Mouse (Mus musculus): ENCODE results near the gene G430095P16Rik. TPM values are rescaled to one million over a fixed set of nuclear protein-coding genes. Genes with fewer than 3 reads are reported as not detected.

G430095P16Rik gene
- polyA plus RNA-seq, 1 experiment from 2014 or later = 2.6 TPM

DNA sequence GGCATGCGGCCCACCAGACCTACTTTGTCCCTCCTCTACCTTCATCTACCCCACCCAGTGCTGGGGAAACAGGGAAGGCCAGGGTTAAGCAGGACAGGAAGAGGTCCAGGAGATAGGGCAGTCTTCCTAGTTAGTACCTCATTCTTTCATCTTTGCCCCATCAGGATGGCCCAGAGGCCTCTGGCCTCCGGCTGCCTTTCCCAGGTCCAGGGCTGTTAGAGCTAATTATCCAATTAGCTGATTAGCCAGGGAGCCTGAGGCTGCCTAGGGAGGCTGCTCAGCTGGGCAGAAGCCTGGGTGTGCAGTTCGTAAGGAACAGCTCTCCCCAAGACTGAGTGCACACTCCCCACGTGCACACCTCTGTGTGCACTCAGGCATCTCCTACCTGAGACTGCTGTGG lies 9.4 kb upstream of the G430095P16Rik start:
- WGBS = 52% methylated on average over 4 of the region's 4 CpGs

GRCm38 (mm10) chr8:84714161-84714560 lies 8.6 kb upstream of the G430095P16Rik start:
- H3K36me3 ChIP-seq (ENCODE audit: control insufficient read depth, insufficient read depth, low read length) = no peaks in the 10 kb centered on the region; the same call in 1 of the 2 replicates
- peaks cover 32% of the 10 kb centered on the region for H3K27me3 ChIP-seq (replicated peaks; ENCODE audit: control insufficient read depth, insufficient read depth, low read length)
- no peak overlapping the region for H3K9ac ChIP-seq (ENCODE audit: low read depth, low read length)
- 78% methylated on average over 4 of the region's 4 CpGs for WGBS
- H3K4me3 ChIP-seq (ENCODE audit: low read length) = no peak overlapping the region
- no peak for ATAC-seq
- no peak overlapping the region for H3K27ac ChIP-seq (ENCODE audit: low read length)
- H3K9me3 ChIP-seq (ENCODE audit: control insufficient read depth, low read length) = no peaks in the 10 kb centered on the region
- H3K4me1 ChIP-seq (ENCODE audit: control insufficient read depth, insufficient read depth, low read length) = peaks cover 18% of the 10 kb centered on the region
- no peak overlapping the region for H3K4me2 ChIP-seq (ENCODE audit: low read depth, low read length)

More for the DNA sequence above, 9.4 kb upstream of the G430095P16Rik start:
- no peak for ATAC-seq
- Histone ChIP-seq H3K9me3 (ENCODE audit: control insufficient read depth, low read length) (no peaks in the 10 kb centered on the region), H3K27me3 (replicated peaks; ENCODE audit: control insufficient read depth, insufficient read depth, low read length) (peaks cover 30% of the 10 kb centered on the region), H3K4me3 (ENCODE audit: low read length) (no peak overlapping the region), H3K27ac (ENCODE audit: low read length) (peak overlapping the region; percentile 82), H3K4me2 (ENCODE audit: low read depth, low read length) (no peak overlapping the region), H3K9ac (ENCODE audit: low read depth, low read length) (0 out of 2 replicates have a peak overlapping the region, but pooled peaks have one; percentile 30), H3K36me3 (ENCODE audit: control insufficient read depth, insufficient read depth, low read length) (no peaks in the 10 kb centered on the region; the same call in 1 of the 2 replicates), H3K4me1 (ENCODE audit: control insufficient read depth, insufficient read depth, low read length) (peaks cover 23% of the 10 kb centered on the region)

- Histone ChIP-seq H3K4me1 (ENCODE audit: control insufficient read depth, insufficient read depth, low read length) (peaks cover 16% of the 10 kb centered on the region), H3K36me3 (ENCODE audit: control insufficient read depth, insufficient read depth, low read length) (no peaks in the 10 kb centered on the region; the same call in 1 of the 2 replicates), H3K4me3 (ENCODE audit: low read length) (no peak overlapping the region), H3K9ac (ENCODE audit: low read depth, low read length) (peak overlapping the region; percentile 22; the same call in 1 of the 2 replicates), H3K27me3 (replicated peaks; ENCODE audit: control insufficient read depth, insufficient read depth, low read length) (peaks cover 32% of the 10 kb centered on the region), H3K9me3 (ENCODE audit: control insufficient read depth, low read length) (no peaks in the 10 kb centered on the region), H3K27ac (ENCODE audit: low read length) (no peak overlapping the region), H3K4me2 (ENCODE audit: low read depth, low read length) (no peak overlapping the region)
- 23% methylated on average over 26 of the region's 27 CpGs for WGBS
- no peak for ATAC-seq
Measured at GRCm38 (mm10) chr8:84715893-84716468, 6.8 kb upstream of the G430095P16Rik start.

DNA sequence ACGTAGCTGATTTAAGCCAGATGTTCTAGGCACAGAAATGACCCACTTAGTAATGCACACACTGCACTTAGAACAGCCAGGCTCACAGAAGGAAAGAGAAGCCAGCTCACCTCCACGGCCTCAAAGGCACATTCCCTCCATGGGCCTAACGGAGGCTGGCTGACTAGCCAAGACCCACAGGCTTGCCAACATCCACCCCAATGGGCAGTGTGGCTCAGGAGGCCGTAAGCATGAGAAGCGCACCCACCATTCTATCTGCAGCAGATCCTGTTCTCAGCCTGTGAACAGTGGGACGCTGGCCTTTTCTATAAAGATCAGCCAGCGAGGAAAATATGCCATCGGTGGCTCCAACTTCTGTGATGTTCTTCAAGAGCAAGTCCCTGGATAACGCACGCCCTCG lies 6.0 kb upstream of the G430095P16Rik start:
- Histone ChIP-seq H3K4me2 (ENCODE audit: low read depth, low read length) (no peak overlapping the region), H3K27me3 (replicated peaks; ENCODE audit: control insufficient read depth, insufficient read depth, low read length) (peaks cover 32% of the 10 kb centered on the region), H3K9me3 (ENCODE audit: control insufficient read depth, low read length) (no peaks in the 10 kb centered on the region), H3K27ac (ENCODE audit: low read length) (no peak overlapping the region), H3K4me3 (ENCODE audit: low read length) (no peak overlapping the region), H3K9ac (ENCODE audit: low read depth, low read length) (no peak overlapping the region), H3K4me1 (ENCODE audit: control insufficient read depth, insufficient read depth, low read length) (peaks cover 22% of the 10 kb centered on the region), H3K36me3 (ENCODE audit: control insufficient read depth, insufficient read depth, low read length) (no peaks in the 10 kb centered on the region; the same call in 1 of the 2 replicates)
- no peak for ATAC-seq
- WGBS = 84% methylated on average over 11 of the region's 11 CpGs

- Histone ChIP-seq H3K27ac (ENCODE audit: low read length) (no peak overlapping the region), H3K36me3 (ENCODE audit: control insufficient read depth, insufficient read depth, low read length) (no peaks in the 10 kb centered on the region; the same call in 1 of the 2 replicates), H3K9ac (ENCODE audit: low read depth, low read length) (no peak overlapping the region), H3K4me3 (ENCODE audit: low read length) (no peak overlapping the region), H3K9me3 (ENCODE audit: control insufficient read depth, low read length) (no peaks in the 10 kb centered on the region), H3K4me1 (ENCODE audit: control insufficient read depth, insufficient read depth, low read length) (peaks cover 25% of the 10 kb centered on the region), H3K27me3 (replicated peaks; ENCODE audit: control insufficient read depth, insufficient read depth, low read length) (peaks cover 32% of the 10 kb centered on the region), H3K4me2 (ENCODE audit: low read depth, low read length) (no peak overlapping the region)
- 86% methylated on average over 5 of the region's 5 CpGs for WGBS
- ATAC-seq = no peak
Measured at GRCm38 (mm10) chr8:84718476-84718875, 4.3 kb upstream of the G430095P16Rik start.

DNA sequence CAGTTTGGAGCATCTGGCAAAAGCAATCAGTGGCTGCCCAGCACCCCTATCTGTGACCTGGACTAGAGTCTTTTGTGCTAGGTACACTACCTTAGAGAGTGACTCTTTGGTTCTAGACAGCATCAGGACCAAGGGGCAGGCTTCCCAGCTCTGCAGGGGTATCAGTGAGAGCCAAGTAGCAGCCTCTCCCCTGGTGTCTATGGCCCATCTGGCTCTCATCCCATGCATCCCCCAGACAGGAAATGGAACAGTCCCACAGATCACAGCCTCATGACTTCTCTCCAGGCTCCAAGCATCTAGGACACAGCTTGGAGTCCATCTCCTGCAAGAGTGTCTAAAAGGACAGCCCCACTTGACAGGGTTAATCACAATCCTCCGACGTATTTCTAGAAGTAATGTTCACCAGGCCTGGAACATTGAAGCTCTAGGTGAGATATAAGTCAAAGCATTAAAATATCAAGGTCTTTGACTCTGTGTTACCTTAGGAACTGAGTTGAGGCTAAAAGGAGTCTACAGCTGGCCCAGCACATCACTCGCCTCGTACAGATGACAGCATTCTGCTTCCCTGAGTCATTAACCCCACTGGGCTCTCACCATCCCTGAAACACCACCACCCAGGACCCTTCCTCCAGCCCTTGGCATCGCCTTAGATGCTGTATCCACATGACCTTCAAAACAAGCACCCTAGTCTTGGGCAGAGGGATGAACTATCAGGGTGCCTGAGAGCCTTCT lies 3.7 kb upstream of the G430095P16Rik start:
- no peak overlapping the region for H3K27ac ChIP-seq (ENCODE audit: low read length)
- 80% methylated on average over 5 of the region's 5 CpGs for WGBS

GRCm38 (mm10) chr8:84722530-84722849 lies 317 bp upstream of the G430095P16Rik start:
- Histone ChIP-seq H3K36me3 (ENCODE audit: control insufficient read depth, insufficient read depth, low read length) (no peaks in the 10 kb centered on the region; the same call in 1 of the 2 replicates), H3K9me3 (ENCODE audit: control insufficient read depth, low read length) (no peaks in the 10 kb centered on the region), H3K27me3 (replicated peaks; ENCODE audit: control insufficient read depth, insufficient read depth, low read length) (peaks cover 10% of the 10 kb centered on the region; the same call in 1 of the 2 replicates), H3K4me2 (ENCODE audit: low read depth, low read length) (no peak overlapping the region), H3K4me3 (ENCODE audit: low read length) (no peak overlapping the region), H3K4me1 (ENCODE audit: control insufficient read depth, insufficient read depth, low read length) (peaks cover 46% of the 10 kb centered on the region), H3K27ac (ENCODE audit: low read length) (peak overlapping the region; percentile 92), H3K9ac (ENCODE audit: low read depth, low read length) (peak overlapping the region; percentile 23; the same call in 1 of the 2 replicates)
- no peak for ATAC-seq
- WGBS = 58% methylated on average over 6 of the region's 6 CpGs

More for the DNA sequence above, 3.7 kb upstream of the G430095P16Rik start:
- no peak overlapping the region for H3K9ac ChIP-seq (ENCODE audit: low read depth, low read length)
- H3K4me3 ChIP-seq (ENCODE audit: low read length) = no peak overlapping the region
- no peak overlapping the region for H3K4me2 ChIP-seq (ENCODE audit: low read depth, low read length)
- peaks cover 32% of the 10 kb centered on the region for H3K27me3 ChIP-seq (replicated peaks; ENCODE audit: control insufficient read depth, insufficient read depth, low read length)
- H3K36me3 ChIP-seq (ENCODE audit: control insufficient read depth, insufficient read depth, low read length) = no peaks in the 10 kb centered on the region; the same call in 1 of the 2 replicates
- peaks cover 27% of the 10 kb centered on the region for H3K4me1 ChIP-seq (ENCODE audit: control insufficient read depth, insufficient read depth, low read length)
- ATAC-seq = no peak
- no peaks in the 10 kb centered on the region for H3K9me3 ChIP-seq (ENCODE audit: control insufficient read depth, low read length)

DNA sequence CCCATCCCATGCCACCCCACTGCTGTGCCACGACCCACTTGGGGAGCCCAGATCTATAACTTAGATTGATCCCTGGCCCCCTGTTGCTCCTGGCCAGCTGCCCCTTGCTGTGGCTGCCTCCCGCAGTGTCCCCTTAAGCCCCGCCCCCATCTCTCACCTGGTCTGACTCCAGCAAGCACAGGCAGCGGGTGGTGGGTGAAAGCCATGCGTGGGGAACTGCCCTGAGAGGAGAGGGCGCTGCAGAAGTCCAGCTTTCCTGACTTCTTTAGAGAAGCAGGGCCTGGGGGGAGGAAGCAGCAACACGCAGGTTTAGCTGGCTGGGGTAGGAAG lies 729 bp downstream of the G430095P16Rik start:
- peak overlapping the region; percentile 41; the same call in 1 of the 2 replicates for H3K4me2 ChIP-seq (ENCODE audit: low read depth, low read length)
- H3K27me3 ChIP-seq (replicated peaks; ENCODE audit: control insufficient read depth, insufficient read depth, low read length) = peaks cover 4% of the 10 kb centered on the region; the same call in 1 of the 2 replicates
- H3K4me1 ChIP-seq (ENCODE audit: control insufficient read depth, insufficient read depth, low read length) = peaks cover 46% of the 10 kb centered on the region
- 37% methylated on average over 6 of the region's 7 CpGs for WGBS
- no peaks in the 10 kb centered on the region for H3K9me3 ChIP-seq (ENCODE audit: control insufficient read depth, low read length)
- peak overlapping the region; percentile 15; the same call in 1 of the 2 replicates for H3K4me3 ChIP-seq (ENCODE audit: low read length)
- peak overlapping the region; percentile 40; the same call in 1 of the 2 replicates for H3K9ac ChIP-seq (ENCODE audit: low read depth, low read length)
- no peaks in the 10 kb centered on the region for H3K36me3 ChIP-seq (ENCODE audit: control insufficient read depth, insufficient read depth, low read length)
- ATAC-seq = peak; percentile 26
- H3K27ac ChIP-seq (ENCODE audit: low read length) = peak overlapping the region; percentile 92

GRCm38 (mm10) chr8:84724683-84725082 lies 1.9 kb downstream of the G430095P16Rik start:
- Histone ChIP-seq H3K9ac (ENCODE audit: low read depth, low read length) (peak overlapping the region; percentile 40), H3K4me3 (ENCODE audit: low read length) (no peak overlapping the region)
- WGBS = 51% methylated on average over 9 of the region's 9 CpGs

More at GRCm38 (mm10) chr8:84724683-84725082, 1.9 kb downstream of the G430095P16Rik start:
- no peaks in the 10 kb centered on the region for H3K36me3 ChIP-seq (ENCODE audit: control insufficient read depth, insufficient read depth, low read length)
- H3K27ac ChIP-seq (ENCODE audit: low read length) = peak overlapping the region; percentile 92; the same call in 1 of the 2 replicates
- no peaks in the 10 kb centered on the region for H3K9me3 ChIP-seq (ENCODE audit: control insufficient read depth, low read length)
- no peaks in the 10 kb centered on the region for H3K27me3 ChIP-seq (replicated peaks; ENCODE audit: control insufficient read depth, insufficient read depth, low read length)
- peaks cover 46% of the 10 kb centered on the region for H3K4me1 ChIP-seq (ENCODE audit: control insufficient read depth, insufficient read depth, low read length)
- ATAC-seq = no peak
- no peak overlapping the region for H3K4me2 ChIP-seq (ENCODE audit: low read depth, low read length)

Data from intestine, embryonic 16.5 days (tissue).